Mouse (Mus musculus): Measurements from ENCODE around the gene Ccdc162.

GRCm38 (mm10) chr10:41746554-41746953 lies 30.1 kb upstream of the Ccdc162 start:
- TF ChIP-seq POLR2A (IDR thresholded peaks at IDR 0.05; ENCODE audit: insufficient read length, low read depth) (no peak), MYOD1 (IDR thresholded peaks at IDR 0.05; ENCODE audit: control insufficient read depth in 1 of 3, insufficient read length in 2 of 3, low read depth in 2 of 3) (no peak), E2F4 (IDR thresholded peaks at IDR 0.05; ENCODE audit: insufficient read depth) (no peak), USF1 (IDR thresholded peaks at IDR 0.05; ENCODE audit: low read depth) (no peak), REST (IDR thresholded peaks at IDR 0.05; ENCODE audit: insufficient read depth, insufficient read length) (no peak), TCF3 (IDR thresholded peaks at IDR 0.05; ENCODE audit: insufficient read length, low read depth) (no peak), CEBPB (IDR thresholded peaks at IDR 0.05; ENCODE audit: insufficient read depth, poor library complexity, severe bottlenecking) (no peak), TCF12 (IDR thresholded peaks at IDR 0.05; ENCODE audit: insufficient read depth, poor library complexity, severe bottlenecking) (no peak), MYOG (IDR thresholded peaks at IDR 0.05; ENCODE audit: control insufficient read depth in 1 of 3, insufficient read depth in 1 of 3, insufficient read length in 2 of 3, low read depth in 2 of 3) (no peak), MAX (IDR thresholded peaks at IDR 0.05; ENCODE audit: low read depth) (no peak), SRF (IDR thresholded peaks at IDR 0.05; ENCODE audit: control insufficient read depth, insufficient read length, low read depth) (no peak)
